Mouse (Mus musculus): ENCODE data around the gene Dgki. TPM values are rescaled to one million over a fixed set of nuclear protein-coding genes. Genes with fewer than 3 reads are reported as not detected.

The Dgki gene
- polyA plus RNA-seq, 2 experiments = 0.02 TPM; not detected in 1

GRCm38 (mm10) chr6:36832681-36833080, 467.3 kb downstream of the Dgki start:
- 53% methylated on average over 4 of the region's 4 CpGs for WGBS (ENCODE audit: insufficient replicate concordance)
- no peaks in the 10 kb centered on the region for H3K4me1 ChIP-seq (replicated peaks; ENCODE audit: control insufficient read depth in 2 of 2, insufficient read depth in 2 of 2, low read length in 1 of 2)

GRCm38 (mm10) chr6:36832207-36832606, 467.8 kb downstream of the Dgki start:
- ATAC-seq (ENCODE audit: insufficient read depth) (no peak), DNase-seq (ENCODE audit: low read depth in 3 of 3, low spot score in 3 of 3) (no peak)
- TF ChIP-seq EP300 (IDR thresholded peaks at IDR 0.05; ENCODE audit: low read depth) (no peak), CTCF (IDR thresholded peaks at IDR 0.05; ENCODE audit: low read depth) (no peak)
- no peaks in the 10 kb centered on the region for H3K4me1 ChIP-seq (replicated peaks; ENCODE audit: control insufficient read depth in 2 of 2, insufficient read depth in 2 of 2, low read length in 1 of 2)
- H3K27me3 ChIP-seq (ENCODE audit: control insufficient read depth, insufficient read depth, low read length) = no peaks in the 10 kb centered on the region
- no peaks in the 10 kb centered on the region for H3K36me3 ChIP-seq (replicated peaks; ENCODE audit: control insufficient read depth, insufficient read depth, low read depth)
- no peak overlapping the region for H3K4me3 ChIP-seq (ENCODE audit: insufficient read depth in 1 of 2, low read depth in 2 of 2, low read length in 2 of 2)
- no peak overlapping the region for H3K9ac ChIP-seq (replicated peaks)
- H3K27ac ChIP-seq = no peak overlapping the region
- H3K4me2 ChIP-seq (ENCODE audit: low read depth) = no peak overlapping the region
- no peaks in the 10 kb centered on the region for H3K9me3 ChIP-seq (ENCODE audit: control insufficient read depth, low read length)
- WGBS (ENCODE audit: insufficient replicate concordance) = 60% methylated on average over 2 of the region's 2 CpGs

More at GRCm38 (mm10) chr6:36832681-36833080, 467.3 kb downstream of the Dgki start:
- TF ChIP-seq CTCF (IDR thresholded peaks at IDR 0.05; ENCODE audit: low read depth) (no peak), EP300 (IDR thresholded peaks at IDR 0.05; ENCODE audit: low read depth) (no peak)
- H3K4me3 ChIP-seq (ENCODE audit: insufficient read depth in 1 of 2, low read depth in 2 of 2, low read length in 2 of 2) = no peak overlapping the region
- no peak overlapping the region for H3K4me2 ChIP-seq (ENCODE audit: low read depth)
- no peaks in the 10 kb centered on the region for H3K27me3 ChIP-seq (ENCODE audit: control insufficient read depth, insufficient read depth, low read length)
- no peak overlapping the region for H3K9ac ChIP-seq (replicated peaks)
- ATAC-seq (ENCODE audit: insufficient read depth) (no peak), DNase-seq (ENCODE audit: low read depth in 3 of 3, low spot score in 3 of 3) (no peak)
- no peaks in the 10 kb centered on the region for H3K9me3 ChIP-seq (ENCODE audit: control insufficient read depth, low read length)
- H3K27ac ChIP-seq = no peak overlapping the region
- H3K36me3 ChIP-seq (replicated peaks; ENCODE audit: control insufficient read depth, insufficient read depth, low read depth) = no peaks in the 10 kb centered on the region

GRCm38 (mm10) chr6:36830371-36830925, 469.5 kb downstream of the Dgki start:
- Histone ChIP-seq H3K4me1 (replicated peaks; ENCODE audit: control insufficient read depth in 2 of 2, insufficient read depth in 2 of 2, low read length in 1 of 2) (no peaks in the 10 kb centered on the region), H3K27ac (no peak overlapping the region), H3K27me3 (ENCODE audit: control insufficient read depth, insufficient read depth, low read length) (no peaks in the 10 kb centered on the region), H3K9ac (replicated peaks) (no peak overlapping the region), H3K36me3 (replicated peaks; ENCODE audit: control insufficient read depth, insufficient read depth, low read depth) (no peaks in the 10 kb centered on the region), H3K9me3 (ENCODE audit: control insufficient read depth, low read length) (no peaks in the 10 kb centered on the region), H3K4me2 (ENCODE audit: low read depth) (no peak overlapping the region), H3K4me3 (ENCODE audit: insufficient read depth in 1 of 2, low read depth in 2 of 2, low read length in 2 of 2) (no peak overlapping the region)
- DNase-seq (ENCODE audit: low read depth in 3 of 3, low spot score in 3 of 3) (no peak), ATAC-seq (ENCODE audit: insufficient read depth) (no peak)
- 57% methylated on average over 9 of the region's 9 CpGs for WGBS (ENCODE audit: insufficient replicate concordance)
- no peak for TF ChIP-seq EP300 (IDR thresholded peaks at IDR 0.05; ENCODE audit: low read depth)
- no peak for TF ChIP-seq CTCF (IDR thresholded peaks at IDR 0.05; ENCODE audit: low read depth)

GRCm38 (mm10) chr6:36819784-36820050, 480.3 kb downstream of the Dgki start:
- Histone ChIP-seq H3K27me3 (ENCODE audit: control insufficient read depth, insufficient read depth, low read length) (no peaks in the 10 kb centered on the region), H3K36me3 (replicated peaks; ENCODE audit: control insufficient read depth, insufficient read depth, low read depth) (no peaks in the 10 kb centered on the region), H3K9me3 (ENCODE audit: control insufficient read depth, low read length) (no peaks in the 10 kb centered on the region), H3K4me3 (ENCODE audit: insufficient read depth in 1 of 2, low read depth in 2 of 2, low read length in 2 of 2) (no peak overlapping the region), H3K4me1 (replicated peaks; ENCODE audit: control insufficient read depth in 2 of 2, insufficient read depth in 2 of 2, low read length in 1 of 2) (no peaks in the 10 kb centered on the region; a peak in 1 of 4 replicates), H3K4me2 (ENCODE audit: low read depth) (no peak overlapping the region), H3K27ac (no peak overlapping the region), H3K9ac (replicated peaks) (no peak overlapping the region)
- no peak for DNase-seq (ENCODE audit: low read depth in 3 of 3, low spot score in 3 of 3)
- no peak for ATAC-seq (ENCODE audit: insufficient read depth)
- TF ChIP-seq EP300 (IDR thresholded peaks at IDR 0.05; ENCODE audit: low read depth) = no peak
- no peak for TF ChIP-seq CTCF (IDR thresholded peaks at IDR 0.05; ENCODE audit: low read depth)

- ATAC-seq (ENCODE audit: insufficient read depth) (no peak), DNase-seq (ENCODE audit: low read depth in 3 of 3, low spot score in 3 of 3) (no peak)
These were observed 480.8 kb downstream of the Dgki start for GRCm38 (mm10) chr6:36819019-36819783.

More at GRCm38 (mm10) chr6:36819019-36819783, 480.8 kb downstream of the Dgki start:
- H3K4me2 ChIP-seq (ENCODE audit: low read depth) = no peak overlapping the region
- no peak overlapping the region for H3K4me3 ChIP-seq (ENCODE audit: insufficient read depth in 1 of 2, low read depth in 2 of 2, low read length in 2 of 2)
- TF ChIP-seq CTCF (IDR thresholded peaks at IDR 0.05; ENCODE audit: low read depth) (no peak), EP300 (IDR thresholded peaks at IDR 0.05; ENCODE audit: low read depth) (no peak)
- no peaks in the 10 kb centered on the region for H3K27me3 ChIP-seq (ENCODE audit: control insufficient read depth, insufficient read depth, low read length)
- no peaks in the 10 kb centered on the region for H3K9me3 ChIP-seq (ENCODE audit: control insufficient read depth, low read length)
- no peaks in the 10 kb centered on the region for H3K36me3 ChIP-seq (replicated peaks; ENCODE audit: control insufficient read depth, insufficient read depth, low read depth)
- H3K27ac ChIP-seq = no peak overlapping the region
- no peak overlapping the region for H3K9ac ChIP-seq (replicated peaks)
- WGBS (ENCODE audit: insufficient replicate concordance) = 37% methylated on average over 8 of the region's 8 CpGs
- no peaks in the 10 kb centered on the region; a peak in 1 of 4 replicates for H3K4me1 ChIP-seq (replicated peaks; ENCODE audit: control insufficient read depth in 2 of 2, insufficient read depth in 2 of 2, low read length in 1 of 2)

Measured in liver, embryonic 14.5 days (tissue).